Mouse (Mus musculus) bone marrow, adult 2 months (tissue): ENCODE results near the gene Alpl.

Experiments
- CTCF ChIP-seq: fragments of 200-500 bp; IDR thresholded peaks from 2 replicates; pipeline ENCODE4 v1.5.1; 2011; ENCODE audit warnings: low read length, control low read depth; ENCODE audit not compliant: control insufficient read depth, insufficient read depth
- POLR2A ChIP-seq: fragments of 200-500 bp; IDR thresholded peaks from 2 replicates; pipeline ENCODE4 v1.6.1; 2011; ENCODE audit warnings: low read depth, mild to moderate bottlenecking, control low read depth, low read length, borderline replicate concordance; ENCODE audit not compliant: control insufficient read depth

DNA sequence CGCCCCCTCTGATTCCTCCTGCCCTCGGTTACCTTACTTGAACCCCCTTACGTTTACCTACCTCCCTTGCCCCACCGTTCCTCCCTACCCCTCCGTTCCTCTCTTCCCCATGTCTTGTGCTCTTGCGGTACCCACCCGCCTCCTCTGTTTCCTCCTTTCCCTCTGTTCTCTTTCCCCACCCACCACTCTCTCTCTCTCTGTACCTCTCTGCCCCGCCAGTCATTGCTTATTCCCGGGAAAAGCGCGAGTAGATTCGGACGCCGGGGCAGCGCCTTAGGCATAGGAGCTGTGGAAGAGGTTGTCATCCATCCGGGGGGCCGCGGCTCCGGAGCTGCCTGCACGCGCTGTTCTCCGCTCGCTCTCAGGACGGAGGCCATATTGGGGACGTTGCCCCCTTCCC lies 72.7 kb downstream of the Alpl start:
- no peak for TF ChIP-seq CTCF
- TF ChIP-seq POLR2A = no peak
